Mouse (Mus musculus): ENCODE measurements around the gene Kcnmb4.

Kcnmb4 gene

DNA sequence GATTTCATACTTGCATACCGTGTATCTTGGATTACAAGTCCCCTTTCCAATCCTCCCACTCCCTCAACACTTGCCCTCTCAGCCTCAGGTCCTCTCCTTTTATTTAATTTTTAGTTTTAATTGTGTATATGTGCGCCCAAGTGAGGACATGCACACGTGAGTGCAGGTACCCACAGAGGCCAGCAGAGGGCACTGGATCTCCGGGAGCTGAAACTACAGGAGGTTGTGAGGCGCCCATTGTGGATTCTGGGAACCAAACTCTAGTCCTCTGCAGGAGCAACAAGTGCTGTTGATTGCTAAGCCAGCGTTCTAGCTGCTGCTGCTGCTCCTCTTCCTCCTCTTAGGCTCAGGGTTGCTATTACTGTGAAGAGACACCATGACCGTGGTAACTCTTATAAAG is 20.9 kb downstream of the Kcnmb4 start:
- no peak for DNase-seq (ENCODE audit: low spot score in 2 of 2)

DNA sequence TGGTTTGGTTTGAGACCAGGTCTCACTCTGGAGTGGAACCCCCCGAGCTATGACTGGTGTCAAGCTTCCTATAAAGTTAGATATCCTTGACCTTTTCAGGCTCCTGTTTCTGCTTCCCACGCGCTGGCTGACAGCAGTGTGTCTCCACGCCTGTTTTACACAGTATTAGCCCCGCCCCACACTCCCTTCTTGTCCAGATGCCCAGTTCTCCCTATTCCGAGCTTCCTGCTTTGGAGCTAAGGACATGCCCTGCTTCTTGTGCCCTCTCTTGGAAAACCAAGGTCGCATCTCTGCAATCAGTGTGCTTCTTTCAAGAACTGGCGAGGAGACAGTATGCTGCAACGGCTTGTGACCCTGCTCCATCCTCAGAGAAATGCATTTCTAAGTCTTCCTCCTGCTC is 23.1 kb downstream of the Kcnmb4 start:
- DNase-seq (ENCODE audit: low spot score in 2 of 2) = no peak

DNA sequence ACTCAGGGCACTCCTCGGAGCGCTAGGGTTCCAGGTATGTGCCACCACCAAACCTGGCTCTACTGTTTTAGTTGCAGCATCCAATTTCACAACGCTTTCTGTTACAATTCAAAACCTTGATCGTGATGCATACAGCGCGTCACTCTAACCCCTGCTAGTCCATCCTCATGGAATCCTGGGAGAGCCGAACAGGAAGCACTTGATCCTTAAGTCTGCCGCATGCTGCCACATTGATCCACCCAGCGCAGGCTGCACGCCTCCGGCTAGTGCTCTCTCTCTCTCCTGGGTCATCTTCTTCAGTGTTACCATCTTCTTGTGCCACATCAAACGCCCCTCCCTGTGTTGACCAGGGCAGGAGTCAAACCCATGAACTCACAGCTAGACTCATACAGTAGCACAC is 25.5 kb downstream of the Kcnmb4 start:
- no peak for DNase-seq (ENCODE audit: low spot score in 2 of 2)

DNA sequence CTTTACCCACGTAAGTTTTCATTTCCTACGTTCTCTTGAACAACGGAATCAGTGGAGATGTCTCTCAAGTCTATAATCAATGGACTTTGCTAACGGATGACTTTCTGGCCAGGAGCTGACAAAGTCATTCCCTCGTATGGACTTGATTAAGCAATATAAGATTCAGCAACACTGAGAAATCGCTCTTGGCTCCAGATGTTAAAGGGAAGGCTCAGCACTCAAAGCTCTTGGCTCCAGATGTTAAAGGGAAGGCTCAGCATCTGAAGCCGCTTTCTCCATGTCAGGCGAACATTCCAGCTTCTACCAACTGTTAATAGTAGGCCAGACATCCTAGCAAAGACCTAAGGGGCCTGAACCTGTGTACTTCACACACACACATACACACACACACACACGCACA is 26.5 kb downstream of the Kcnmb4 start:
- DNase-seq (ENCODE audit: low spot score in 2 of 2) = no peak

DNA sequence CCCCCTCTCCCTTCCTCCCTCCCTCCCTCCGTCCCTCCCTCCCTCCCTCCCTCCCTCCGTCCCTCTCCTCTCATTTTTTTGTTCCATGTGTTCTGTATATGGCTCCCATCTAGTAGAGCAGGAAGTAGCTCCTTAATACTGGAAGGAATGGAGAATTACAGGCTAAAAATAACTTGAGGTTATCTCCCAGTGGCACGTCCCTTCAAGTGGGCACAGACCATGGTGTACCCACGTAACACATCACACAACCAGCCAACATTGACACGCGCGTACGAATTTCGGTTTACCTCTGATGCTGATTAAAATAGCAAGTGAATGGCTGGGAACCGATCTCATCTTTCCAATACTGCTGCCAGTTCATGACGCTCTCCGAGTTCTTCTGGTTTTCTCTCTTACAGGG is 27.6 kb downstream of the Kcnmb4 start:
- DNase-seq (ENCODE audit: low spot score in 2 of 2) = no peak

DNA sequence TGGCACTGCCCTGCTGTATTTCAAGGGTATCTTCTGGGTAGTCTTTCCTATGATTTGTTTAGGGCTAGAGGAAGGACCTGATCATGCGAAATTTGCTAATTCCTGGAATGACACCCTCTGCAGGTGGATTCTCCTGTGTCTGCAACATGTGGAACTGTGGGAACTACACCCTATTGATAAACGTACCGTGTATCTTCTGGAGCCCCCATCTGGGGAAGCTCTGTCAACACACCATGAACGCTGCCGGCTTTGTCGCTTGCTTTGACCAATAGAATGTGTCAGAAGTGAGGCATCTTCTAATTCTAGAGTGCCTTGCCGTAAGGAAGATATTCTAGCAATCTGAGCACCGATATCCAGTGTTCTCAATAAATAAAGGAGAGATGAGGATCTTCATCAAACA is 28.9 kb downstream of the Kcnmb4 start:
- no peak for DNase-seq (ENCODE audit: low spot score in 2 of 2)

DNA sequence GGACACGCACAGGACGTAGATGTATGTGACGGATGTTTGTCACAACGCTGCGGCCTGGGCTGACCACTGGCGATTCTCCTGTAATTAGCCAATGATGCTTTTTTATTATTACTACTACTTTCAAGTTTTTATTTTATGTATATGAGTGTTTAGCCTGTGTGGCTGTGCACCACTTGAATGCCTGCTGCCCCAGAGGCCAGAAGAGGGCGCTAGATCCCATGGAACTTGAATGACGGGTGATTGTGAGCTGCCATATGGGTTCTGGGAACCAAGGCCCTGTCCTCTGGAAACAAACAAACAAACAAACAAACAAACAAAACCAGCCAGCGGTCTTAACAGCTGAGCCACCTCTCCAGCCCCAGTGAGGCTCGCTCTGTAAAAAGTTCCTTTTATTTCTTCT is 29.3 kb downstream of the Kcnmb4 start:
- DNase-seq (ENCODE audit: low spot score in 2 of 2) = no peak

DNA sequence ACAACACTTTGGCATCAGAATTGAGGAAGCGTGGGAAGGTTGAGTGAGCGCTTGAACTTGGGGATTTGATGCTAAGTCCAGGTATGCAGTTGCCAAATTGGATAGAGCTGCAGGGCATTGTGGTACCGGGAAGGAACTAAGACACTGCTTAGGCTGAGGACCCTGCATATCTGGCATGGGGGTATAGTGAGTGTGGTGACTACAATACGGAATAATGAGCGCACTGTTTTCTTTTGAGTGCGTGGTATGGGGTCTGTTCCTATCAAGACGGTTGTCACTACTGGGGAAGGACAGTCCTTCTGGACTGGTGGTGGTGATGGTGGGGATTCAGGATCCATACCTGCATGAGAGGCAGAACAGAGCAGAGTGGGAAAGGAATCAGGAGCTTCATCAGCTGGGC is 32.7 kb downstream of the Kcnmb4 start:
- no peak for DNase-seq (ENCODE audit: low spot score in 2 of 2)

DNA sequence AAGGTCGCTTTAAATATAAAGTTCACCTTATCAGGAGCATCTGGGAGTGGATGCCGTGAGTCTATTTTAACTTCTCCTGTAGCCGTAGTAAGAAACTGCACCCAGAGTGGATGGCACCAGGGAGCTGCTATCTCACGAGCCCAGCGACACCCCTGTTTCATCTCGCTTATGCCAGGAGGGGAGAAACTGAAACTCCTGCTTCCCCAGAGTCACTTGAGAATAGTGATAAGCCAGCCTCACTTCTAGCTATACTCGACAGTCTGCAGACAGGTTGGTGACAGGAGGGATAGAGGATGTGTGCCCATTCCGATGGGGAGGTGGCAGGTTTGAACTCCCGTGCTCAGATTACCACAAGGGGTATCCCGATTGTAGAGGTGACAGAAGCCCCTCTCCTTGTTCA is 33.6 kb downstream of the Kcnmb4 start:
- no peak for DNase-seq (ENCODE audit: low spot score in 2 of 2)

DNA sequence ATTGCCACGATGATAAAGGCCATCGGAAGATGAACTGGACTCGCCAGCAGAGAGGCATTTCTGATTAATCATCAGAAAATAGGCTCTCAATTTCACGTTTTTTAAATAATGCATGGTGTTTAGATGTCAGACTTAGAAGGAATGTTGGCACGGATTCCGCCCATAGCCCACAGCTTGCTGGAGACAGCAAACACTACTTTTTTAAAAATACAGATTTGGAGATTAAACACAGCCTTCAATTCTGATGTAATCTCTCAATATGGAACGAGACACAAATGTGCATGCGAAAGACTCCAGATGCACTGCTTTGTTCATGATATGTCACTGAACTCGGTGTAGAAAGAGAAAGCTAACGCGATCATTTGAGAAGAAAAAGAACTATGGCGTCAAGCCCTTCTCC is 38.2 kb downstream of the Kcnmb4 start:
- DNase-seq (ENCODE audit: low spot score in 2 of 2) = no peak

DNA sequence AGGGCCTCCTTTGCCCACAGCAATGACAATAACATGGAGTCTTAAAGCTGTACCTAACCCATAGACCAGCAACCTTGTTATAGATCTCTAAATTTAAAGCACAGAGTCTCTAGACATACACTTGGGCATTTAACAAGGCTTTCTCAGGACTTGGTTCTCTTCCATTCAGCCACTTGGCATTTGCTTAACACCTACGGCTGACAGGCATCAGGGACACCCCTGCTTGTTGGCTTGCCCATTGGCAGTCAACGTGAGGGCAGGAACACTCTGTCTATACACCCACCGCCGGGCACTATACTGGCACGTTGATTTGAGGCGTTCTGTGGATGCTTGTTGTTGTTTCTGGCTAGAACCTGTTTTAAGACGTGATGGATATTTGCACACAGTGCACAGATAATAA is 41.3 kb downstream of the Kcnmb4 start:
- no peak for DNase-seq (ENCODE audit: low spot score in 2 of 2)

DNA sequence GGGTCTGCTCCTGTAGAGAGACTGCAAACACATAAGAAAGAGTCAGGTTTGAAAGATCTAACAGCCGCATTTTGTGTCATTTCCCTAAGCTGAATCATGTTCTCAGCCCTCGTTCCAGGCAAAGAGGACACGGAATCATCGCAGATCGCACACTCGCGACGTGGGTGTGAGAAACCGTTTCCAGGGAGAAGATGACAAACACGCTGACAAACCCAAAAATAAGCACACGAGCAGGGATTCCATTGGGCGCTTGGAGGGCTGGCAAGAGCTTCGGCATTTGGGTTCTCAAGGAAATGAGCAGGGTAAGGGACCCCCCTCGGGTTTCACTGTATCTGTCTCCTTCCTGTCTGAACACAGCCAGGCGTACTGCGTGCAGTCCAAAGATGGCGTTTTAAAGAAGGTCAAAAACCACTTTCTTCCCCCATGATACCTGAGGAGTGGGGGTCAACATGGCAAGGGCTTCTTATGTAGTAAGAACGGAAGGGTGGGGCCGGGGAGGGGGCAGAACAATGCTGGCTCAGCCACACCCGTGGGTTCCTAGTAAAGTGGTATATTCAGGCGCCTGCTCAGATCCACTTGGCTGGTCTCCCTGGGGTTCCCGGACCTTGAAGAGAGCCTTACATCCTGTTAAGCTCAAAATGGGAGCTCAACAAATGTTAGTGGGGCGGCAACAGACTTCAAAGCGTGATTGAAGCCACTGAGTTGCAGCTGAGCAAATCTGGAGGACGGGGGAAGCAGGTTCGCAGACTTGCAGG is 45.5 kb downstream of the Kcnmb4 start:
- DNase-seq (ENCODE audit: low spot score in 2 of 2) = peak; percentile 80 to 88

DNA sequence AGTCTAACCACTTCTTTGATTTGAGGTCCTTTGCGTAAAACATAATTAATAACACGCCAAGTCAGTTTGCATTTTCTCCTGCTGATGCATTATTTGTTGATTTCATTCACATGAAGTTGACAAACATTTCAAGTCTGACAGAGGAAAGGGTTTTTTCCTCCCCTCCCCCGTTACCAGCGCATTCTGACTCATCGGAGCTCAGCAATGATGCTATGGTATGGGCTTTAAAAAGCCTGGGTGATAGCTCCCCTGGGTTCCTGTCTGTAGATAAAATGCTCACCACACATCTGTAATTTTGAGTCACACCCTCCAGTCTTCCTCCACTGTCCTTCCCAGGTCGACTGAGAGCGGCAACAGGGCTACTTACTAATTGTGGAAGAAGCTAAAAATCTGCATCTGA is 47.5 kb downstream of the Kcnmb4 start:
- DNase-seq (ENCODE audit: low spot score in 2 of 2) = no peak

DNA sequence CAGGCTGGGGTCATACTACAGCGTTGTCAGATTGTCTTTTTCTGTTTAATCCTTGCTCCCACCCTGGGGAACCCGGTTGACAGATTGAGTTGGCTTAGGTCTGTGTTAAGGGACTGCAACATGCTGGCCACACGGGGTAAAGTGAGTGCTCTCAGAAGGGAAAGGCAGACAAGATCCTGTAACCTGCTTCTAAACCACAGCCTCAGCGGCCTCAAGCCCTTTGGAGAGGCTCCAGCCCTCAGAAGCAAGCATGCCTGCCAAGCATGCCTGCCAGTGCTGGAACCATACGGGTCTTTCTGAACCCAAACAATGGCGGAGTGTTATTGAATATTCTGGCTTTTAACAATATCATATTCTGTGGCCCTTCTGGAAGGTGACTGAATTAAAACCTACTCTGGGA is 48.8 kb downstream of the Kcnmb4 start:
- DNase-seq (ENCODE audit: low spot score in 2 of 2) = no peak

DNA sequence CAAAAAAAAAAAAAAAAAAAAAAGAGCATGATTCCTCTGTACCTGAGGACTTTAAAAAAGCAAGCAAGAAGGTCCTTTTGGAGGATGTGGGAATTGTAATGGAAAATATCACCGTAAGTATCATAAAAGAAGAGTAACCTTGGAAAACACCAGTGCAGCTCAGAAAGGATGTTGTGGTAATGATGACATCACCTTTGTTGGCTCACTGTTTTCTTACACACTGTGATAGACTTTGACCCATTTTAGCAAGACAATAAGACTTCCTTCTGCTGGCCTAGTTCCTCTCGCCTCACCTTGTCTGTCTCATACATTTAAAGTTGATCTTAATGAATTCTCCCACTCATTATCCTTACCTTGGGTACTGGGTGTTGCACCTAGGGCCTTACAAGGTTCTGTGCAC is 51.1 kb downstream of the Kcnmb4 start:
- no peak for DNase-seq (ENCODE audit: low spot score in 2 of 2)

DNA sequence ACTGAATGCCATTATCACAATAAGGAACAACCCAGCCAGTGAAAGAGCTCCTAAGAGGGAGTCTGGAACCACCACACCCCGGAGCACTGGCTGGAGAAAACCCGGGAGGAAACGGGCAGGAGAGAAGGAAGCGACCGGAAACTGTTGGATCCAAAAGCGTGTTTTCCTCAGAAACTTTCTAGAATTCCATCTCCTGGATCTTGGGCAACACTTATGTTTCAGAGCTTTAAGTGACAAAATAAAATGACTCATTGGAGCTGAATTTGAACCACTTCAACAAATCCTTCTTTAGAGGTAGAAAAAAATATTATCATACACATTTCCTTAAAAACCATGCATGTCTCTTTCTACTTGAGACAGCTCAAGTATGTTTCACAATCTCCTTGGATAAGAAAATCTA is 52.7 kb downstream of the Kcnmb4 start:
- DNase-seq (ENCODE audit: low spot score in 2 of 2) = no peak

DNA sequence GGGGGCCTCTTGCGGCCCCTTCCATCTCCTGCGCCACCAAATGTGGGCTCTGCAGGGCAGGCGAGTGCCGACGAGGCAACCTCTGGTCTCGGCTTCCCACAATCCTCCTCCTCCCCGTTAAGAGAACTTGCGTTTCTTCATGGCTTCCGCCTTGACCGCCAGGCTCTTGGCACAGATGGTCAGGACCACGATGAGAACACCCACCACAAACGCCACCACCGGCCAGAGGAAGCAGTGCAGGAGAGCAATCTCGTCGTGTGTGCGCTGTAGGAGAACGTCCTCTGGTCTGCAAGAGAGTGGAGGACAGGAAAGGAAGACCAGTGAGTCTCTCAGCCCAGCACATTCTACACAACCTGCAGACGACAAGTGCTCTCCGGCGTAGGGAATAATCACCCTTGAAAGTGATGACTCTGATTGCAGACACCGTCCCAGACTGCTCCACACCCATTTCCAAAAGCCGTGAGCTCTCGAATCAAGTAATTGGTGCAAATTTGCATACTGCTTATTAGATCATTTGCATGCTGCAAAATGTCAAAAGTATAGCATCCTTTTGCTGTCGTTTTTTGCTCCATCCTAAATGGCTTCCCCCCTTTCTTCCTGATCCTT is 55.5 kb downstream of the Kcnmb4 start:
- no peak for DNase-seq (ENCODE audit: low spot score in 2 of 2)

DNA sequence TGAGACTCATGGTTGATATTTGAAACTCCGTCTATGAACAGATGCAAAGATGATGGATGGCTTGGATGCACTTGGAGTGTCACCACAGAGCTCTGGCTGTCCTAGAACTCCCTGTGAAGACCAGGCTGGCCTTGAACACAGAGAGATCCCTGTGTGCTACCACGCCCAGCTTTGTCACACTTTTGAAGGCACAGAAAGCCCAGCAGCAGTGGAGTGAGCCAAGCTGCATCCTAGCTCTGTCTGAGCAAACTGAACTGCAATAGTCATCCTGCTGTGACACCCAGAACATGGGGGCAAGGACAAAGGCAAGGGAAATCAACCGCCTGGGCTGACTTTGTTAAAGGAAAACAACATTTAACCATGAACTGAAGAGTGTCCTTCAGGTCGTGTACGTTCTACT is 57.0 kb downstream of the Kcnmb4 start:
- no peak for DNase-seq (ENCODE audit: low spot score in 2 of 2)

DNA sequence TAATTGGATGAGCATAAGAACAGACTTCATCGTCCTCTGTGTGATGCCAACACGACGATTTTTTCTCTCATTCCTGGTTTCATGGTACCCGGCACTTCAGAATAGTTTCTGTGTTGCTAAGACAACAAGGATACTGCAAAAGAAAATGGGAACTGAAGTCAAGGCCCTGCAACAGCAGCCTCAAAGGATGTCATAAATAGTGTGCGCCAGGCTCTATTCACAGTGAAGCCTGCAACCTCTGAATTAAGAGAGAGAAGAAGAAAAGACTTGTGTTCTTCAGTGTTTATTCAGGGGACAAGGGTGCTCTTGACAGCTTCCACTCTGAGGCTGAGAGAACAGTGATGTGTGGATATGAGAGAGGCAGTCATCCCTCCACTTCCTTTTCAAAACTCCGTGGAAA is 57.5 kb downstream of the Kcnmb4 start:
- DNase-seq (ENCODE audit: low spot score in 2 of 2) = no peak

DNA sequence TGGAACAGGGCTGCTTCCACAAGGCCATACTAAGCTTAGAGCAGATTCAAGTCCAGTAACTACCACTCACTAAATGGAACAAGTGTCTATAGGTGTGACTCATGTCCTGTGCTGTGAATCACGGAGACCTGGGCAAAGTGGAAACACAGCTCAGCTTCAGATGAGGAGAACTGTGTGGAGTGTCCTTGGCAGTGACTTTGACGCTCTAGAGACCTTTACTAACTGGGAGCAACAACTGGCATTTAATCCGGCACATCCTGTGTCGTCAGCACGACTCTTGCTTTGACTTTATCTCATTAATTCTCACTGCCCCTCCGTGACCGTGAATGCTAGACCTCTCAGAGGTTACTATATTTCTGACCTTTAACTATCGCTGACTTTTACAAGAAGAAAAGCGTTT is 62.9 kb downstream of the Kcnmb4 start:
- no peak for DNase-seq (ENCODE audit: low spot score in 2 of 2)

DNA sequence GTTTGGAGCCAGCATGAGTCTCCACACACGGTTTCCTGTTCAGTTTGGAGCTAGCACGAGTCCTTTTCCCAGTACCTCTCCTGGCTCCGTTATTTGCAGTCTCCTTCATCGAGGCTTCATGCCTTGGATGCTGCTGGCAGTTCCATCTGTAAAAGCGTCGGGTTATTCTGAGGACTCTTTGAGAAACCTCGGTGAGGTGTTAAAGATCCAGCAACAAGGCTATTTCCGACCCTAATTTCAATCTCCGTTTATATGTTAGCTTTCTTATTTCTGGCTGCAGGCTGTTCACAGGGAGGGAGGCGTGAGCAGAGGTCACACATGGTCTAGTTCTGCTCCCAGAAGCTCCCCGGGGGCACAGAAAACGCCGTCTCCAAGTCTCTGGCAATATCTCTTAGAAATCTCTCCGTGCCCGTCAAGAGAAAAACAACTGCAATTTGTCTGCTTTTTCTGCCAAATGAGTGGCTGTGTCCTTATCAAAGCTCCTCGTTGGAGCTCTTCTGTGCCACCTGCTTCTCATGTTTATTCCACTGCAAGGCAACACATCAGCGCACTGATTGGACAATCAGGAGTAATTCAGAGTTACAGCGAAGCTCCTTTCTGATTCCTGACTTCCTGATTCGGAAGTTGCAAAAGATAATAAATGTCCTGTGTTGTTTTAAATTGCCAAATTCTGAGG is 65.9 kb downstream of the Kcnmb4 start:
- DNase-seq (ENCODE audit: low spot score in 2 of 2) = peak in 1 of 2 experiments; percentile 53

DNA sequence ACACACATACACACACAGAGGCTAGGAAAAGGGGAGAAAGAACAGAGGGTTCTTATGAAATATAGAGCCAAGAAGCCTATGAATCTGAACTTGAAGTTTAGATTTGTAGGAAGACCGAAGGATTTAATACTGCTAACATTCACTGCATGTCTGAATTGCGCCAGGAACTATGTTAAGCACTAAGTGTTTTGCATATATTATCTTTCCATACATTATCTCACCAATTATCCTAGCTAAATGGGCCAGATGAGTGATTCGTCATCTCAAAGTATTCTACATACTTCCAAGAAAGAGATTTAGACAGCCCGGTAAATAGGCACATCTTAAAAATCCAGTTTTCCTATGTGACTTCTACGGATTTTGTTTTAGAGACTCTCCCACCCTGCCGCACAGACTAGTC is 68.7 kb downstream of the Kcnmb4 start:
- DNase-seq (ENCODE audit: low spot score in 2 of 2) = peak in 1 of 2 experiments; percentile 34

DNA sequence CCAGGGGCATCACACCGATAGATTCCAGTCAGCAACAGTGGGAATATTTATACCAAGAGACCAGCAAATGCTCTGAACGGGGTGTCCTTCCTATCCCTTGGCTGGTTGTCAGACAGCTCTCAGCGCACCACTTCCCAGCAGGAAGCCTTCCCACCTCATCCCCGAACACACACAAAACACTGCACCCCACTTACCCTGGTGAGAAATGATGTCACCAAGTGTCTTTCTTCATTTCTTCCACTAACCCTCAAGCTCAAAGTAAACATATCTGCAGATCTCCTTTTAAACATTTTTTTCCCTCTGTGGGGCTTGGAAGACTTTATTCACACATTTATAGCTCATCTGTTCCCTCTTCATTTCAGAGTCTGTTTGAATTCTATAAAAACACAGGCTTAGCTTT is 70.0 kb downstream of the Kcnmb4 start:
- peak; percentile 46 to 48 for DNase-seq (ENCODE audit: low spot score in 2 of 2)
